Mouse (Mus musculus) small intestine, adult 2 months (tissue): ENCODE data around the gene Apobec3. TPM values are rescaled to one million over a fixed set of nuclear protein-coding genes. Genes with fewer than 3 reads are reported as not detected.
"Not testable (repeated sequence)": the region's sequence is repeated elsewhere in the genome, so short reads cannot be mapped to it uniquely, and the experiment has no call there.

Experiments used
- H3K27ac ChIP-seq: fragments of 200-500 bp; 2 replicates; pipeline ENCODE4 v1.5.1; 2012; ENCODE audit warnings: low read depth, low read length, control low read depth, inconsistent platforms; ENCODE audit not compliant: insufficient read depth
- H3K27me3 ChIP-seq: fragments of 200-500 bp; 2 replicates; pipeline ENCODE4 v1.6.1; 2012; ENCODE audit warnings: mild to moderate bottlenecking, moderate library complexity, low read length, inconsistent platforms; ENCODE audit not compliant: control insufficient read depth, insufficient read depth
- H3K36me3 ChIP-seq: fragments of 200-500 bp; 2 replicates; pipeline ENCODE4 v1.6.1; 2012; ENCODE audit warnings: mild to moderate bottlenecking, low read length, control low read depth, inconsistent platforms; ENCODE audit not compliant: control insufficient read depth, insufficient read depth
- H3K4me1 ChIP-seq: fragments of 200-500 bp; 2 replicates; pipeline ENCODE4 v1.6.1; 2012; ENCODE audit warnings: low read length, inconsistent platforms, mixed read lengths; ENCODE audit not compliant: control insufficient read depth, insufficient read depth, insufficient read length
- H3K4me3 ChIP-seq: fragments of 200-500 bp; 2 replicates; pipeline ENCODE4 v1.5.1; 2012; ENCODE audit warnings: low read depth, mild to moderate bottlenecking, control low read depth, inconsistent platforms, low read length, moderate library complexity
- CTCF ChIP-seq: fragments of 200-500 bp; IDR thresholded peaks from 2 replicates; pipeline ENCODE4 v1.5.1; 2012; ENCODE audit warnings: low read depth, mild to moderate bottlenecking, control low read depth, inconsistent platforms, low read length, moderate library complexity, mixed read lengths; ENCODE audit not compliant: insufficient replicate concordance, insufficient read length; ENCODE audit errors: extremely low read depth
- POLR2A ChIP-seq: fragments of 200-500 bp; IDR thresholded peaks from 2 replicates; pipeline ENCODE4 v1.6.1; 2012; ENCODE audit warnings: low read depth, mild to moderate bottlenecking, control low read depth, inconsistent platforms, low read length, moderate library complexity
- WGBS: fragments of 180-500 bp; shearing (Covaris S2); methylation state at CpG from one replicate; pipeline ENCODE4 v1.1.7; 2018; 5-methylcytosine and 5-hydroxymethylcytosine counted together
- polyA plus RNA-seq: library from polyadenylated mRNA; depleted of rRNA; stranded (reverse); fragments of >200 nt; gene quantifications from 2 replicates; pipeline ENCODE4 v1.2.3, GENCODE M21; 2012

Gene Apobec3
- polyA plus RNA-seq, 1 experiment: 21.1 TPM

DNA sequence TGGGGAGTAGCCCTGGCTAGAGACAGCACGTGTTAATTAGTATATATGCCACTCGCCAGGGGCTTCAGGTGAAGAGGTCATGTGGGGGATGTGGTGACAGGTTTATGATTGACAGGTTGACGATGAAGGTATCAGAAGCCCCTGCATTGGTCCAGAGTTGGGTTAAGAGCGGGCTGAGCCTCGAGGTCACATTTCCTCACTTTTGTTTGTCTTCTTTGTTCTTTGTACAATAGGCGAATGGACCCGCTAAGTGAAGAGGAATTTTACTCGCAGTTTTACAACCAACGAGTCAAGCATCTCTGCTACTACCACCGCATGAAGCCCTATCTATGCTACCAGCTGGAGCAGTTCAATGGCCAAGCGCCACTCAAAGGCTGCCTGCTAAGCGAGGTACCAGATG, 13.8 kb downstream of the Apobec3 start:
- no peaks in the 10 kb centered on the region for H3K27me3 ChIP-seq
- WGBS: 84% methylated on average over 12 of the region's 12 CpGs
- H3K27ac ChIP-seq: no peak overlapping the region
- peaks cover 3% of the 10 kb centered on the region; the same call in 1 of the 2 replicates for H3K4me1 ChIP-seq
- peaks cover 35% of the 10 kb centered on the region for H3K36me3 ChIP-seq
- TF ChIP-seq POLR2A: no peak
- no peak for TF ChIP-seq CTCF
- no peak overlapping the region for H3K4me3 ChIP-seq

DNA sequence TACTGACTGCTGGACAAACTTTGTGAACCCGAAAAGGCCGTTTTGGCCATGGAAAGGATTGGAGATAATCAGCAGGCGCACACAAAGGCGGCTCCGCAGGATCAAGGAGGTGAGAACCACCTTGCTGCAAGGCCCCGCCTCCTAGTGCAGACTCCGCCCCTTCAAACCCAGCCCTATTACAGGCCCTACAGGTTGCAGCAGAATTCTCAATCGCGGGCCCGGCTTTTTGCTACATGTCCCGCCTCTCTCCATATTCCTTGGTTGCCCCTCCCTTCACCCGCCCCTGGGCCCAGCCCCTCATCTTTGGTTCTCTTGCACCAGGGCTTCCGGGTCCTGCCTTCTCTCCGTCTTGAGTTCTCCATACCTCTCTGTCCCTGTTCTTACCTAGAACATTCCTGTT, 15.4 kb downstream of the Apobec3 start:
- TF ChIP-seq CTCF: no peak
- Histone ChIP-seq H3K27ac (no peak overlapping the region), H3K4me1 (no peaks in the 10 kb centered on the region), H3K4me3 (no peak overlapping the region), H3K27me3 (no peaks in the 10 kb centered on the region), H3K36me3 (peaks cover 25% of the 10 kb centered on the region)
- WGBS: 49% methylated on average over 14 of the region's 14 CpGs

DNA sequence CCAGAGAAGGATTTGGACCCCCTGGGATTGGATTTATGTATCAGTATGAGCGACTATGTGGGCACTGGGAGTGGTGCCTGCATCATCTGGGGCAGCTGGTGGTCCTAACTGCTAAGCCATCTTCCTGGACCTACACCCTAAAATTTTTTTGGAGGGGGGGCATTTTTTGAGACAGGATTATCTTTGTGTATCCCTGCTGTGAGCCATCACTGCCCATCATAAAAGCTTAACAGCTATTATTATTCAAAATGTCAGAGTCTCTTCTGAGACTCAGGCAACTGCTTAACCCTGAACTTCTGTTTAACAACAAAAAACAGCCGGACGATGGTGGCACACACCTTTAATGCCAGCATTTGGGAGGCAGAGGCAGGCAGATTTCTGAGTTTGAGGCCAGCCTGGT, 17.5 kb downstream of the Apobec3 start:
- H3K27ac ChIP-seq, H3K4me3 ChIP-seq, H3K27me3 ChIP-seq, H3K4me1 ChIP-seq: not testable (repeated sequence)
- WGBS: 96% methylated on average over 3 of the region's 3 CpGs
- peaks cover 23% of the 10 kb centered on the region for H3K36me3 ChIP-seq

DNA sequence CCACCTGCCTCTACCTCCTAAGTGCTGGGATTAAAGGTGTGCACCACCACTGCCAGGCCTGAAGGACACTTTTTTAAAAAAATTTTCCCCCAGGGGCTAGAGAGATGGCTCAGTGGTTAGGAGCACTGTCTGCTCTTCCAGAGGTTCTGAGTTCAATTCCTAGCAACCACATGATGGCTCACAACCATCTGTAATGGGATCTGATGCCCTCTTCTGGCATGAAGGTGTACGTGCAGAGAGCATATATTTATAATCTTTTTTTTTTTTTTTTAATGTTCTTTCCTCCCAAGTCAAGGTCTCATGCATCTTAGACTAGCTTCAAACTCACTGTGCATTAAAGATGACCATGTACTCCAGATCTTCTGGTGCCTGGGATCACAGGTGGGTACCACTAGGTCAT, 19.4 kb downstream of the Apobec3 start:
- not testable (repeated sequence) for H3K4me1 ChIP-seq, H3K27me3 ChIP-seq, H3K4me3 ChIP-seq, H3K27ac ChIP-seq
- H3K36me3 ChIP-seq: peaks cover 16% of the 10 kb centered on the region
- 69% methylated on average over 1 of the region's 1 CpGs for WGBS

GRCm38 (mm10) chr15:79911339-79911738, 19.9 kb downstream of the Apobec3 start:
- TF ChIP-seq CTCF: no peak
- TF ChIP-seq POLR2A: no peak
- Histone ChIP-seq H3K36me3 (peaks cover 13% of the 10 kb centered on the region), H3K4me1 (no peaks in the 10 kb centered on the region), H3K27ac (no peak overlapping the region), H3K27me3 (no peaks in the 10 kb centered on the region), H3K4me3 (no peak overlapping the region)
- WGBS: 83% methylated on average over 8 of the region's 8 CpGs

GRCm38 (mm10) chr15:79913761-79914346, 22.4 kb downstream of the Apobec3 start:
- no peak for TF ChIP-seq POLR2A
- TF ChIP-seq CTCF: no peak
- H3K4me1 ChIP-seq: no peaks in the 10 kb centered on the region
- no peak overlapping the region for H3K27ac ChIP-seq
- WGBS: 73% methylated on average over 6 of the region's 6 CpGs
- H3K36me3 ChIP-seq: peaks cover 12% of the 10 kb centered on the region; the same call in 1 of the 2 replicates
- no peak overlapping the region for H3K4me3 ChIP-seq
- H3K27me3 ChIP-seq: no peaks in the 10 kb centered on the region

GRCm38 (mm10) chr15:79914357-79914756, 22.9 kb downstream of the Apobec3 start:
- Histone ChIP-seq H3K4me3 (no peak overlapping the region), H3K27me3 (no peaks in the 10 kb centered on the region), H3K36me3 (peaks cover 13% of the 10 kb centered on the region; the same call in 1 of the 2 replicates), H3K27ac (no peak overlapping the region), H3K4me1 (no peaks in the 10 kb centered on the region)
- TF ChIP-seq POLR2A (no peak), CTCF (no peak)
- 69% methylated on average over 3 of the region's 3 CpGs for WGBS

DNA sequence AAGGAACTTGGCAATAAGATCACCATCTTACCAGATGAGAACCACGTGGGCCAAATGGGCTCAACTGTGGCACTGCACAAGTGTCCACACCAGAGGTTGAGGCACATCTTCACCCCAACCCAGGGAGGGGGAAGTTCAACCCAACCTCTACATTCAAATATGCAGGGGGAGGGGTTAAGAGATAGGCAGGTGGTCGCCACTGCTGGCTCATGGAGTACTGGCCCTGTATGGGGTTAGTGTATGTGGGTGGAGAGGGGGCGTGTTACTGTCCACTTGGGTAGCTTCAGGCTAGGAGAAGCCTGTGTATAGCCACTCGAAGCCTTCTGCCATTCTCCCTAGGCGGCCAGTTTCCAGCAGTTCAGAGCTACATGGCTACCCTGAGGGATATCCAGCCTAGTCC, 24.7 kb downstream of the Apobec3 start:
- no peaks in the 10 kb centered on the region for H3K27me3 ChIP-seq
- WGBS: 74% methylated on average over 5 of the region's 5 CpGs
- H3K4me3 ChIP-seq: no peak overlapping the region
- H3K4me1 ChIP-seq: no peaks in the 10 kb centered on the region
- no peak overlapping the region for H3K27ac ChIP-seq
- H3K36me3 ChIP-seq: peaks cover 14% of the 10 kb centered on the region
- TF ChIP-seq CTCF: no peak
- no peak for TF ChIP-seq POLR2A
